Mouse (Mus musculus) heart, postnatal 10 days (tissue): ENCODE data around the gene Slit3. TPM values are rescaled to one million over a fixed set of nuclear protein-coding genes. Genes with fewer than 3 reads are reported as not detected.

Experiments used
- DNase-seq, 2 experiments: peaks; one replicate each; pipeline ENCODE4 v3.0.0; 2021
- intact Hi-C: fragments of 180-260 bp; cut with DNase I; formaldehyde crosslinking; loops from one replicate; pipeline ENCODE4 v1.15.1; 2025
- total RNA-seq, 2 experiments: library from RNA; stranded (reverse); gene quantifications; 2 replicates each; pipeline ENCODE4 v1.2.3; 2021

Gene Slit3
- total RNA-seq, 2 experiments from 2014 or later = 16.2 to 20.4 TPM

GRCm38 (mm10) chr11:35336558-35336957 is 215.5 kb downstream of the Slit3 start:
- intact Hi-C loops = no loop called here
- no peak for DNase-seq

- no peak for DNase-seq
- intact Hi-C loops = no loop called here
Observed at GRCm38 (mm10) chr11:35337493-35337892, 216.5 kb downstream of the Slit3 start.

GRCm38 (mm10) chr11:35337927-35338819 is 217.1 kb downstream of the Slit3 start:
- intact Hi-C loops = no loop called here
- no peak for DNase-seq

GRCm38 (mm10) chr11:35340752-35341151 is 219.7 kb downstream of the Slit3 start:
- intact Hi-C loops = no loop called here
- peak; percentile 73 to 76 for DNase-seq

- no peak for DNase-seq
- intact Hi-C loops = no loop called here
Observed at GRCm38 (mm10) chr11:35342486-35342885, 221.5 kb downstream of the Slit3 start.

- intact Hi-C loops = no loop called here
- DNase-seq = no peak
Observed at GRCm38 (mm10) chr11:35345696-35346480, 224.9 kb downstream of the Slit3 start.

- intact Hi-C loops = no loop called here
- no peak for DNase-seq
Observed at GRCm38 (mm10) chr11:35348099-35348498, 227.1 kb downstream of the Slit3 start.

GRCm38 (mm10) chr11:35350968-35351367 is 229.9 kb downstream of the Slit3 start:
- intact Hi-C loops = no loop called here
- DNase-seq = no peak

GRCm38 (mm10) chr11:35351376-35351775 is 230.4 kb downstream of the Slit3 start:
- intact Hi-C loops = no loop called here

GRCm38 (mm10) chr11:35355811-35356210 is 234.8 kb downstream of the Slit3 start:
- DNase-seq = no peak

More at GRCm38 (mm10) chr11:35351376-35351775, 230.4 kb downstream of the Slit3 start:
- no peak for DNase-seq

GRCm38 (mm10) chr11:35361071-35361470 is 240.0 kb downstream of the Slit3 start:
- intact Hi-C loops = no loop called here
- DNase-seq = no peak

More at GRCm38 (mm10) chr11:35355811-35356210, 234.8 kb downstream of the Slit3 start:
- intact Hi-C loops = no loop called here

- intact Hi-C loops = no loop called here
- no peak for DNase-seq
Observed at GRCm38 (mm10) chr11:35362975-35363374, 242.0 kb downstream of the Slit3 start.

GRCm38 (mm10) chr11:35364469-35364868 is 243.4 kb downstream of the Slit3 start:
- DNase-seq = no peak
- intact Hi-C loops = no loop called here

GRCm38 (mm10) chr11:35365510-35365931 is 244.5 kb downstream of the Slit3 start:
- intact Hi-C loops = no loop called here
- DNase-seq = no peak

- DNase-seq = no peak
- intact Hi-C loops = no loop called here
Observed at GRCm38 (mm10) chr11:35366611-35367010, 245.6 kb downstream of the Slit3 start.

GRCm38 (mm10) chr11:35367248-35367647 is 246.2 kb downstream of the Slit3 start:
- intact Hi-C loops = no loop called here
- DNase-seq = no peak

GRCm38 (mm10) chr11:35369964-35370363 is 248.9 kb downstream of the Slit3 start:
- intact Hi-C loops = no loop called here
- peak; percentile 44 to 45 for DNase-seq

- intact Hi-C loops = no loop called here
- DNase-seq = no peak
Observed at GRCm38 (mm10) chr11:35370705-35371104, 249.7 kb downstream of the Slit3 start.

- no peak for DNase-seq
- intact Hi-C loops = no loop called here
Observed at GRCm38 (mm10) chr11:35372410-35372809, 251.4 kb downstream of the Slit3 start.

- intact Hi-C loops = no loop called here
- DNase-seq = no peak
Observed at GRCm38 (mm10) chr11:35375072-35375471, 254.0 kb downstream of the Slit3 start.

- intact Hi-C loops = no loop called here
- DNase-seq = no peak
Observed at GRCm38 (mm10) chr11:35378802-35379201, 257.8 kb downstream of the Slit3 start.

- no peak for DNase-seq
- intact Hi-C loops = no loop called here
Observed at GRCm38 (mm10) chr11:35379407-35379806, 258.4 kb downstream of the Slit3 start.
